18 mouse cellular contexts compared by ENCODE assay signal in genomic region chr10:80874035-80874434, GRCm38 (mm10). TPM values are rescaled to one million over a fixed set of nuclear protein-coding genes. Genes with fewer than 3 reads are reported as not detected.
DNase-seq lines count a peak whose midpoint lies in the region; ATAC-seq and TF ChIP-seq lines count a peak whose summit lies in the region.
"Had no signal": no experiment of that assay in that cellular context is flagged by ENCODE, and none has a peak within 500 bp of the region (broad histone marks: within the 10 kb centered on the region; RNA-seq: fewer than 3 reads in every experiment).

No protein-coding gene starts in this region.

- no peaks in the 10 kb centered on the region for H3K4me1 ChIP-seq in limb, embryonic 13.5 days
- H3K4me1 ChIP-seq in limb, embryonic 10.5 days = peaks cover 9% of the 10 kb centered on the region
- H3K4me1 ChIP-seq: forebrain, embryonic 15.5 days; hindbrain, embryonic 15.5 days had no signal

- DNase-seq in gastrocnemius, adult 2 months = peak; percentile 76
- DNase-seq in gastrocnemius, postnatal 10 days = no peak
- no peak for DNase-seq in limb, embryonic 10.5 days (ENCODE audit: low spot score)
- DNase-seq in gastrocnemius, postnatal 14 days = peak; percentile 51
- no peak for DNase-seq in embryo, embryonic 10 days (ENCODE audit: low spot score)
- DNase-seq: adrenal gland, postnatal 14 days; cerebellum, adult 11-12 months; cerebellum, adult 9-10 months; cerebellum, postnatal 25 days; heart, adult 11 months; heart, postnatal 10 days had no signal

- H3K36me3 ChIP-seq in limb, embryonic 13.5 days = no peaks in the 10 kb centered on the region
- no peaks in the 10 kb centered on the region for H3K36me3 ChIP-seq in limb, embryonic 10.5 days
- H3K36me3 ChIP-seq: forebrain, embryonic 15.5 days; hindbrain, embryonic 15.5 days had no signal

- H3K4me2 ChIP-seq in limb, embryonic 13.5 days (replicated peaks) = no peak overlapping the region
- H3K4me2 ChIP-seq: forebrain, embryonic 15.5 days; hindbrain, embryonic 15.5 days had no signal

- intact Hi-C loops in gastrocnemius, adult 2 months (cut with DNase I) = no loop called here
- intact Hi-C loops in gastrocnemius, postnatal 14 days (cut with DNase I; ENCODE audit: low total_unique reads) = no loop called here

- no peak for ATAC-seq in limb, embryonic 13.5 days (ENCODE audit: low FRiP score, low read depth)
- ATAC-seq: activated CD4-positive, CD25-positive, alpha-beta regulatory T cell, adult 4 months; forebrain, embryonic 15.5 days; intestine, embryonic 16.5 days; Patski had no signal

- 78% methylated on average over 9 of the region's 9 CpGs for WGBS in limb, embryonic 13.5 days
- 85% methylated on average over 9 of the region's 9 CpGs for WGBS in limb, embryonic 10.5 days

- no peaks in the 10 kb centered on the region for H3K9me3 ChIP-seq in limb, embryonic 13.5 days
- no peaks in the 10 kb centered on the region for H3K9me3 ChIP-seq in limb, embryonic 10.5 days (replicated peaks)
- H3K9me3 ChIP-seq: forebrain, embryonic 15.5 days; hindbrain, embryonic 15.5 days had no signal

- peak overlapping the region; percentile 80 for H3K27ac ChIP-seq in gastrocnemius, adult 2 months
- H3K27ac ChIP-seq in limb, embryonic 13.5 days = no peak overlapping the region
- H3K27ac ChIP-seq in limb, embryonic 10.5 days = no peak overlapping the region
- H3K27ac ChIP-seq: forebrain, embryonic 15.5 days; hindbrain, embryonic 15.5 days had no signal

- peak overlapping the region; percentile 25 for H3K9ac ChIP-seq in limb, embryonic 13.5 days
- H3K9ac ChIP-seq: forebrain, embryonic 15.5 days; hindbrain, embryonic 15.5 days had no signal

- H3K27me3 ChIP-seq in limb, embryonic 13.5 days = peaks cover 16% of the 10 kb centered on the region
- H3K27me3 ChIP-seq in limb, embryonic 10.5 days (ENCODE audit: low read depth, poor library complexity, severe bottlenecking) = 0 out of 2 replicates have a peak, but pooled peaks cover 4% of the 10 kb centered on the region
- H3K27me3 ChIP-seq: forebrain, embryonic 15.5 days had no signal

- TF ChIP-seq CTCF in gastrocnemius, adult 2 months (IDR thresholded peaks at IDR 0.05) = no peak

- H3K4me3 ChIP-seq in gastrocnemius, adult 2 months = no peak overlapping the region
- H3K4me3 ChIP-seq in limb, embryonic 13.5 days = no peak overlapping the region
- no peak overlapping the region for H3K4me3 ChIP-seq in limb, embryonic 10.5 days
- H3K4me3 ChIP-seq: forebrain, embryonic 15.5 days; hindbrain, embryonic 15.5 days had no signal

RNA-seq across cellular contexts. Expression of gene Tmprss9, which starts 2.4 kb away (rescaled TPM):
- under 1 TPM in 1 of 2 experiments, not detected in 1; 0.08 TPM for total RNA-seq in gastrocnemius, adult 2 months (2021)
- total RNA-seq in gastrocnemius, postnatal 10 days (2021) = under 1 TPM in 1 of 2 experiments, not detected in 1; 0.07 TPM
- polyA plus RNA-seq in limb, embryonic 13.5 days (2015; fragmentation: Nextera tagmentation; extraction: Ambion mirVana) = 0.06 and 0.08 TPM in 2 replicates
- 0.04 TPM in 2 replicates for polyA plus RNA-seq in limb, embryonic 10.5 days (2016; fragmentation: Nextera tagmentation; extraction: Ambion mirVana)
- under 1 TPM in 1 of 2 experiments, not detected in 1; 0.06 TPM for total RNA-seq in gastrocnemius, postnatal 14 days (2021)
- total RNA-seq: adrenal gland, postnatal 14 days; heart, postnatal 10 days; hematopoietic stem cell, adult 5-6 weeks had no signal
- polyA plus RNA-seq: activated CD4-positive, CD25-positive, alpha-beta regulatory T cell, adult 4 months had no signal

RNA-seq across cellular contexts. Expression of gene Sppl2b, which starts 19.0 kb away (rescaled TPM):
- total RNA-seq in gastrocnemius, adult 2 months (2021) = 10 to 100 TPM; 11.3 to 18.5 TPM
- 10 to 100 TPM; 30.5 to 33.0 TPM for total RNA-seq in gastrocnemius, postnatal 10 days (2021)
- polyA plus RNA-seq in limb, embryonic 13.5 days (2015; fragmentation: Nextera tagmentation; extraction: Ambion mirVana) = 49.0 and 54.1 TPM in 2 replicates
- polyA plus RNA-seq in limb, embryonic 10.5 days (2016; fragmentation: Nextera tagmentation; extraction: Ambion mirVana) = 44.9 and 48.5 TPM in 2 replicates
- total RNA-seq in gastrocnemius, postnatal 14 days (2021) = 10 to 100 TPM; 24.0 to 28.1 TPM

RNA-seq across cellular contexts. Expression of gene Lsm7, which starts 19.0 kb away (rescaled TPM):
- total RNA-seq in gastrocnemius, adult 2 months (2021) = 10 to 100 TPM; 13.5 to 20.0 TPM
- 10 to 100 TPM; 36.8 to 42.4 TPM for total RNA-seq in gastrocnemius, postnatal 10 days (2021)
- 310 and 314 TPM in 2 replicates for polyA plus RNA-seq in limb, embryonic 13.5 days (2015; fragmentation: Nextera tagmentation; extraction: Ambion mirVana)
- 358 and 440 TPM in 2 replicates for polyA plus RNA-seq in limb, embryonic 10.5 days (2016; fragmentation: Nextera tagmentation; extraction: Ambion mirVana)
- 10 to 100 TPM; 24.5 to 27.7 TPM for total RNA-seq in gastrocnemius, postnatal 14 days (2021)

RNA-seq across cellular contexts. Expression of gene Timm13, which starts 26.7 kb away (rescaled TPM):
- total RNA-seq in gastrocnemius, adult 2 months (2021) = 100 to 1,000 TPM; 110 to 139 TPM
- 100 to 1,000 TPM; 113 to 127 TPM for total RNA-seq in gastrocnemius, postnatal 10 days (2021)
- 306 and 335 TPM in 2 replicates for polyA plus RNA-seq in limb, embryonic 13.5 days (2015; fragmentation: Nextera tagmentation; extraction: Ambion mirVana)
- 342 and 401 TPM in 2 replicates for polyA plus RNA-seq in limb, embryonic 10.5 days (2016; fragmentation: Nextera tagmentation; extraction: Ambion mirVana)
- total RNA-seq in gastrocnemius, postnatal 14 days (2021) = 100 to 1,000 TPM; 114 to 125 TPM

RNA-seq across cellular contexts. Expression of gene Lingo3, which starts 30.2 kb away (rescaled TPM):
- total RNA-seq in gastrocnemius, adult 2 months (2021) = 10 to 100 TPM; 10.9 to 11.3 TPM
- total RNA-seq in gastrocnemius, postnatal 10 days (2021) = 10 to 100 TPM; 31.9 to 32.9 TPM
- polyA plus RNA-seq in limb, embryonic 13.5 days (2015; fragmentation: Nextera tagmentation; extraction: Ambion mirVana) = 0.92 and 1.3 TPM in 2 replicates
- 0.44 and 0.60 TPM in 2 replicates for polyA plus RNA-seq in limb, embryonic 10.5 days (2016; fragmentation: Nextera tagmentation; extraction: Ambion mirVana)
- total RNA-seq in gastrocnemius, postnatal 14 days (2021) = 10 to 100 TPM; 11.3 to 24.5 TPM
- polyA plus RNA-seq: activated CD4-positive, CD25-positive, alpha-beta regulatory T cell, adult 4 months had no signal

Comparison
In these comparisons a context has a peak if more than half of its experiments do, and no peak if none do; other contexts are left out.
1. DNase-seq: peak in gastrocnemius, adult 2 months (single experiment) and gastrocnemius, postnatal 14 days (single experiment); none in gastrocnemius, postnatal 10 days (single experiment), limb, embryonic 10.5 days (single experiment) and embryo, embryonic 10 days (single experiment).